Mouse (Mus musculus): ENCODE results near the gene Nup133. TPM values are rescaled to one million over a fixed set of nuclear protein-coding genes. Genes with fewer than 3 reads are reported as not detected.
A peak's percentile ranks its signal among the peaks of the same experiment; 100 is the strongest.

Nup133 gene
- total and polyA plus RNA-seq, 2 experiments: 3.1 to 5.4 TPM

- no peak overlapping the region for H3K9ac ChIP-seq (ENCODE audit: low read depth, low read length)
- H3K27me3 ChIP-seq (ENCODE audit: control insufficient read depth, insufficient read depth, low read length): no peaks in the 10 kb centered on the region
- no peak for DNase-seq (ENCODE audit: extremely low read depth, low read depth, low spot score)
- H3K4me1 ChIP-seq (ENCODE audit: control insufficient read depth, insufficient read depth, low read length): no peaks in the 10 kb centered on the region
- WGBS: 59% methylated on average over 7 of the region's 7 CpGs
- TF ChIP-seq POLR2A (IDR thresholded peaks at IDR 0.05; ENCODE audit: extremely low read depth, insufficient read depth, low read length) (no peak), CTCF (IDR thresholded peaks at IDR 0.05; ENCODE audit: low read depth, low read length) (no peak)
- no peaks in the 10 kb centered on the region for H3K36me3 ChIP-seq (ENCODE audit: control insufficient read depth, insufficient read depth, low read length)
- H3K4me3 ChIP-seq (ENCODE audit: insufficient read depth, low read depth, low read length): no peak overlapping the region
- no peak overlapping the region for H3K27ac ChIP-seq (replicated peaks; ENCODE audit: insufficient read depth, low read depth, low read length)
- H3K79me2 ChIP-seq (ENCODE audit: control insufficient read depth, insufficient read depth, low read length): no peaks in the 10 kb centered on the region
These were observed 40.1 kb upstream of the Nup133 start for GRCm38 (mm10) chr8:123989128-123989527.

- H3K79me2 ChIP-seq (ENCODE audit: control insufficient read depth, insufficient read depth, low read length): no peaks in the 10 kb centered on the region
- H3K4me3 ChIP-seq (ENCODE audit: insufficient read depth, low read depth, low read length): no peak overlapping the region
- DNase-seq (ENCODE audit: extremely low read depth, low read depth, low spot score): no peak
- no peaks in the 10 kb centered on the region for H3K27me3 ChIP-seq (ENCODE audit: control insufficient read depth, insufficient read depth, low read length)
- no peak overlapping the region for H3K9ac ChIP-seq (ENCODE audit: low read depth, low read length)
- no peak overlapping the region for H3K27ac ChIP-seq (replicated peaks; ENCODE audit: insufficient read depth, low read depth, low read length)
- WGBS: 35% methylated on average over 6 of the region's 6 CpGs
- H3K4me1 ChIP-seq (ENCODE audit: control insufficient read depth, insufficient read depth, low read length): no peaks in the 10 kb centered on the region
- H3K36me3 ChIP-seq (ENCODE audit: control insufficient read depth, insufficient read depth, low read length): no peaks in the 10 kb centered on the region
- TF ChIP-seq CTCF (IDR thresholded peaks at IDR 0.05; ENCODE audit: low read depth, low read length) (no peak), POLR2A (IDR thresholded peaks at IDR 0.05; ENCODE audit: extremely low read depth, insufficient read depth, low read length) (no peak)
These were observed 39.6 kb upstream of the Nup133 start for GRCm38 (mm10) chr8:123988605-123989038.

GRCm38 (mm10) chr8:123982826-123983400 is 33.8 kb upstream of the Nup133 start, which contains the start of gene Abcb10:
Abcb10 (minus strand) TSS chr8:123983122.
- Histone ChIP-seq H3K27ac (replicated peaks; ENCODE audit: insufficient read depth, low read depth, low read length) (peak within 1 kb of the TSS; percentile 95), H3K4me3 (ENCODE audit: insufficient read depth, low read depth, low read length) (peak within 1 kb of the TSS; percentile 90), H3K79me2 (ENCODE audit: control insufficient read depth, insufficient read depth, low read length) (peaks cover 19% of the 10 kb centered on the region; the same call in 1 of the 2 replicates), H3K9ac (ENCODE audit: low read depth, low read length) (peak within 1 kb of the TSS; percentile 93), H3K36me3 (ENCODE audit: control insufficient read depth, insufficient read depth, low read length) (no peaks in the 10 kb centered on the region), H3K4me1 (ENCODE audit: control insufficient read depth, insufficient read depth, low read length) (peaks cover 16% of the 10 kb centered on the region; the same call in 1 of the 2 replicates), H3K27me3 (ENCODE audit: control insufficient read depth, insufficient read depth, low read length) (no peaks in the 10 kb centered on the region)
- TF ChIP-seq CTCF (IDR thresholded peaks at IDR 0.05; ENCODE audit: low read depth, low read length) (no peak), POLR2A (IDR thresholded peaks at IDR 0.05; ENCODE audit: extremely low read depth, insufficient read depth, low read length) (peak; percentile 93)
- WGBS: under 1% methylated on average over 54 of the region's 56 CpGs
- peak; percentile 86 for DNase-seq (ENCODE audit: extremely low read depth, low read depth, low spot score)

GRCm38 (mm10) chr8:123982291-123982793 is 33.3 kb upstream of the Nup133 start:
- 0% methylated on average over 47 of the region's 48 CpGs for WGBS
- Histone ChIP-seq H3K27me3 (ENCODE audit: control insufficient read depth, insufficient read depth, low read length) (no peaks in the 10 kb centered on the region), H3K4me3 (ENCODE audit: insufficient read depth, low read depth, low read length) (peak overlapping the region; percentile 90), H3K27ac (replicated peaks; ENCODE audit: insufficient read depth, low read depth, low read length) (peak overlapping the region; percentile 78), H3K9ac (ENCODE audit: low read depth, low read length) (peak overlapping the region; percentile 93), H3K36me3 (ENCODE audit: control insufficient read depth, insufficient read depth, low read length) (no peaks in the 10 kb centered on the region), H3K79me2 (ENCODE audit: control insufficient read depth, insufficient read depth, low read length) (peaks cover 22% of the 10 kb centered on the region; the same call in 1 of the 2 replicates), H3K4me1 (ENCODE audit: control insufficient read depth, insufficient read depth, low read length) (peaks cover 16% of the 10 kb centered on the region; the same call in 1 of the 2 replicates)
- no peak for DNase-seq (ENCODE audit: extremely low read depth, low read depth, low spot score)
- TF ChIP-seq POLR2A (IDR thresholded peaks at IDR 0.05; ENCODE audit: extremely low read depth, insufficient read depth, low read length) (no peak), CTCF (IDR thresholded peaks at IDR 0.05; ENCODE audit: low read depth, low read length) (no peak)

- Histone ChIP-seq H3K4me3 (ENCODE audit: insufficient read depth, low read depth, low read length) (0 out of 2 replicates have a peak overlapping the region, but pooled peaks have one; percentile 21), H3K4me1 (ENCODE audit: control insufficient read depth, insufficient read depth, low read length) (peaks cover 16% of the 10 kb centered on the region; the same call in 1 of the 2 replicates), H3K27ac (replicated peaks; ENCODE audit: insufficient read depth, low read depth, low read length) (peak overlapping the region; percentile 32; the same call in 1 of the 2 replicates), H3K79me2 (ENCODE audit: control insufficient read depth, insufficient read depth, low read length) (peaks cover 22% of the 10 kb centered on the region; the same call in 1 of the 2 replicates), H3K27me3 (ENCODE audit: control insufficient read depth, insufficient read depth, low read length) (no peaks in the 10 kb centered on the region), H3K36me3 (ENCODE audit: control insufficient read depth, insufficient read depth, low read length) (no peaks in the 10 kb centered on the region), H3K9ac (ENCODE audit: low read depth, low read length) (peak overlapping the region; percentile 4; the same call in 1 of the 2 replicates)
- DNase-seq (ENCODE audit: extremely low read depth, low read depth, low spot score): peak; percentile 69
- WGBS: 14% methylated on average over 4 of the region's 4 CpGs
- TF ChIP-seq CTCF (IDR thresholded peaks at IDR 0.05; ENCODE audit: low read depth, low read length): no peak
- no peak for TF ChIP-seq POLR2A (IDR thresholded peaks at IDR 0.05; ENCODE audit: extremely low read depth, insufficient read depth, low read length)
These were observed 32.6 kb upstream of the Nup133 start for GRCm38 (mm10) chr8:123981674-123982073.

- H3K27ac ChIP-seq (replicated peaks; ENCODE audit: insufficient read depth, low read depth, low read length): no peak overlapping the region
- H3K4me1 ChIP-seq (ENCODE audit: control insufficient read depth, insufficient read depth, low read length): peaks cover 22% of the 10 kb centered on the region; the same call in 1 of the 2 replicates
- H3K9ac ChIP-seq (ENCODE audit: low read depth, low read length): no peak overlapping the region
- no peaks in the 10 kb centered on the region for H3K36me3 ChIP-seq (ENCODE audit: control insufficient read depth, insufficient read depth, low read length)
- WGBS: 87% methylated on average over 4 of the region's 4 CpGs
- TF ChIP-seq CTCF (IDR thresholded peaks at IDR 0.05; ENCODE audit: low read depth, low read length) (no peak), POLR2A (IDR thresholded peaks at IDR 0.05; ENCODE audit: extremely low read depth, insufficient read depth, low read length) (no peak)
- H3K4me3 ChIP-seq (ENCODE audit: insufficient read depth, low read depth, low read length): no peak overlapping the region
- peaks cover 24% of the 10 kb centered on the region; the same call in 1 of the 2 replicates for H3K79me2 ChIP-seq (ENCODE audit: control insufficient read depth, insufficient read depth, low read length)
- H3K27me3 ChIP-seq (ENCODE audit: control insufficient read depth, insufficient read depth, low read length): no peaks in the 10 kb centered on the region
- DNase-seq (ENCODE audit: extremely low read depth, low read depth, low spot score): no peak
These were observed 31.2 kb upstream of the Nup133 start for GRCm38 (mm10) chr8:123980239-123980638.

Measured in liver, adult 2 months (tissue).